Mouse (Mus musculus): ENCODE measurements at regions not wholly inside any gene's neighbourhood (a gene's known extent, or its start where the extent isn't known, plus 50 kb on each side); places are given as distances from the start of the nearest gene placed in this dataset.
"Not testable (repeated sequence)": the region's sequence is repeated elsewhere in the genome, so short reads cannot be mapped to it uniquely, and the experiment has no call there.

GRCm38 (mm10) chr13:97365004-97365403 lies 124.1 kb downstream of the Enc1 start:
- Histone ChIP-seq H3K4me2 (ENCODE audit: low read depth) (no peak overlapping the region), H3K9me3 (ENCODE audit: low read length) (no peaks in the 10 kb centered on the region), H3K36me3 (ENCODE audit: insufficient read depth) (no peaks in the 10 kb centered on the region), H3K27me3 (ENCODE audit: insufficient read depth, low read length) (no peaks in the 10 kb centered on the region), H3K27ac (ENCODE audit: low read depth, low read length) (no peak overlapping the region), H3K4me3 (ENCODE audit: low read depth, low read length) (no peak overlapping the region), H3K9ac (no peak overlapping the region), H3K4me1 (ENCODE audit: insufficient read depth) (no peaks in the 10 kb centered on the region)
- TF ChIP-seq CTCF (IDR thresholded peaks at IDR 0.05; ENCODE audit: low read depth) = no peak
- ATAC-seq (no peak), DNase-seq (no peak)
- 81% methylated on average over 9 of the region's 9 CpGs for WGBS

GRCm38 (mm10) chr13:97363765-97364164 lies 122.9 kb downstream of the Enc1 start:
- 90% methylated on average over 5 of the region's 5 CpGs for WGBS
- ATAC-seq = no peak

GRCm38 (mm10) chr13:97363214-97363613 lies 122.3 kb downstream of the Enc1 start:
- TF ChIP-seq CTCF (IDR thresholded peaks at IDR 0.05; ENCODE audit: low read depth) = no peak
- Histone ChIP-seq H3K9me3 (ENCODE audit: low read length) (no peaks in the 10 kb centered on the region), H3K36me3 (ENCODE audit: insufficient read depth) (no peaks in the 10 kb centered on the region), H3K4me1 (ENCODE audit: insufficient read depth) (no peaks in the 10 kb centered on the region), H3K9ac (no peak overlapping the region), H3K4me3 (ENCODE audit: low read depth, low read length) (no peak overlapping the region), H3K27me3 (ENCODE audit: insufficient read depth, low read length) (no peaks in the 10 kb centered on the region), H3K27ac (ENCODE audit: low read depth, low read length) (no peak overlapping the region), H3K4me2 (ENCODE audit: low read depth) (no peak overlapping the region)
- 97% methylated on average over 4 of the region's 4 CpGs for WGBS
- ATAC-seq = no peak
- no peak for DNase-seq

More at GRCm38 (mm10) chr13:97363765-97364164, 122.9 kb downstream of the Enc1 start:
- Histone ChIP-seq H3K36me3 (ENCODE audit: insufficient read depth) (no peaks in the 10 kb centered on the region), H3K9ac (no peak overlapping the region), H3K27me3 (ENCODE audit: insufficient read depth, low read length) (no peaks in the 10 kb centered on the region), H3K4me1 (ENCODE audit: insufficient read depth) (no peaks in the 10 kb centered on the region), H3K4me3 (ENCODE audit: low read depth, low read length) (no peak overlapping the region), H3K27ac (ENCODE audit: low read depth, low read length) (no peak overlapping the region), H3K9me3 (ENCODE audit: low read length) (no peaks in the 10 kb centered on the region), H3K4me2 (ENCODE audit: low read depth) (no peak overlapping the region)
- no peak for TF ChIP-seq CTCF (IDR thresholded peaks at IDR 0.05; ENCODE audit: low read depth)
- no peak for DNase-seq

GRCm38 (mm10) chr13:97360551-97360950 lies 119.6 kb downstream of the Enc1 start:
- ATAC-seq = no peak
- TF ChIP-seq CTCF (IDR thresholded peaks at IDR 0.05; ENCODE audit: low read depth) = no peak
- H3K27me3 ChIP-seq (ENCODE audit: insufficient read depth, low read length) = no peaks in the 10 kb centered on the region
- H3K9ac ChIP-seq = no peak overlapping the region
- H3K27ac ChIP-seq (ENCODE audit: low read depth, low read length) = no peak overlapping the region
- no peaks in the 10 kb centered on the region for H3K36me3 ChIP-seq (ENCODE audit: insufficient read depth)
- H3K4me3 ChIP-seq (ENCODE audit: low read depth, low read length) = no peak overlapping the region
- WGBS = 84% methylated on average over 9 of the region's 9 CpGs
- DNase-seq = no peak
- no peaks in the 10 kb centered on the region for H3K4me1 ChIP-seq (ENCODE audit: insufficient read depth)
- no peak overlapping the region for H3K4me2 ChIP-seq (ENCODE audit: low read depth)
- no peaks in the 10 kb centered on the region for H3K9me3 ChIP-seq (ENCODE audit: low read length)

GRCm38 (mm10) chr13:97358781-97359305 lies 117.9 kb downstream of the Enc1 start:
- H3K4me3 ChIP-seq (ENCODE audit: low read depth, low read length) = no peak overlapping the region
- H3K9me3 ChIP-seq (ENCODE audit: low read length) = no peaks in the 10 kb centered on the region
- H3K9ac ChIP-seq = no peak overlapping the region
- no peak for ATAC-seq
- no peaks in the 10 kb centered on the region for H3K27me3 ChIP-seq (ENCODE audit: insufficient read depth, low read length)
- TF ChIP-seq CTCF (IDR thresholded peaks at IDR 0.05; ENCODE audit: low read depth) = no peak
- H3K36me3 ChIP-seq (ENCODE audit: insufficient read depth) = no peaks in the 10 kb centered on the region
- H3K4me1 ChIP-seq (ENCODE audit: insufficient read depth) = no peaks in the 10 kb centered on the region
- no peak for DNase-seq
- 88% methylated on average over 8 of the region's 8 CpGs for WGBS
- H3K4me2 ChIP-seq (ENCODE audit: low read depth) = no peak overlapping the region
- H3K27ac ChIP-seq (ENCODE audit: low read depth, low read length) = no peak overlapping the region

- Histone ChIP-seq H3K9ac (no peak overlapping the region), H3K9me3 (ENCODE audit: low read length) (no peaks in the 10 kb centered on the region), H3K27ac (ENCODE audit: low read depth, low read length) (no peak overlapping the region), H3K4me1 (ENCODE audit: insufficient read depth) (no peaks in the 10 kb centered on the region), H3K4me3 (ENCODE audit: low read depth, low read length) (no peak overlapping the region), H3K4me2 (ENCODE audit: low read depth) (no peak overlapping the region), H3K27me3 (ENCODE audit: insufficient read depth, low read length) (no peaks in the 10 kb centered on the region), H3K36me3 (ENCODE audit: insufficient read depth) (no peaks in the 10 kb centered on the region)
- no peak for TF ChIP-seq CTCF (IDR thresholded peaks at IDR 0.05; ENCODE audit: low read depth)
- DNase-seq (no peak), ATAC-seq (no peak)
- WGBS = 72% methylated on average over 6 of the region's 6 CpGs
These were observed 117.4 kb downstream of the Enc1 start for GRCm38 (mm10) chr13:97358261-97358660.

- no peaks in the 10 kb centered on the region for H3K9me3 ChIP-seq (ENCODE audit: low read length)
- no peak overlapping the region for H3K27ac ChIP-seq (ENCODE audit: low read depth, low read length)
- no peaks in the 10 kb centered on the region for H3K27me3 ChIP-seq (ENCODE audit: insufficient read depth, low read length)
- ATAC-seq (peak; percentile 60), DNase-seq (no peak)
- no peaks in the 10 kb centered on the region for H3K4me1 ChIP-seq (ENCODE audit: insufficient read depth)
- H3K4me2 ChIP-seq (ENCODE audit: low read depth) = no peak overlapping the region
- 72% methylated on average over 13 of the region's 13 CpGs for WGBS
- H3K4me3 ChIP-seq (ENCODE audit: low read depth, low read length) = no peak overlapping the region
- TF ChIP-seq CTCF (IDR thresholded peaks at IDR 0.05; ENCODE audit: low read depth) = no peak
- no peak overlapping the region for H3K9ac ChIP-seq
- no peaks in the 10 kb centered on the region for H3K36me3 ChIP-seq (ENCODE audit: insufficient read depth)
These were observed 116.3 kb downstream of the Enc1 start for GRCm38 (mm10) chr13:97356923-97357807.

- 94% methylated on average over 6 of the region's 6 CpGs for WGBS
- not testable (repeated sequence) for H3K4me1 ChIP-seq (ENCODE audit: insufficient read depth); H3K9ac ChIP-seq; H3K4me3 ChIP-seq (ENCODE audit: low read depth, low read length); H3K9me3 ChIP-seq (ENCODE audit: low read length); H3K36me3 ChIP-seq (ENCODE audit: insufficient read depth); ATAC-seq; H3K27ac ChIP-seq (ENCODE audit: low read depth, low read length); H3K4me2 ChIP-seq (ENCODE audit: low read depth); H3K27me3 ChIP-seq (ENCODE audit: insufficient read depth, low read length); DNase-seq
These were observed 114.5 kb downstream of the Enc1 start for GRCm38 (mm10) chr13:97355411-97355810.
